Mouse (Mus musculus) spleen, embryonic (tissue): ENCODE measurements at regions not wholly inside any gene's neighbourhood (a gene's known extent, or its start where the extent isn't known, plus 50 kb on each side); places are given as distances from the start of the nearest gene placed in this dataset.

ENCODE experiments used
- CTCF ChIA-PET: fragments of 350-600 bp; sonication (Branson Sonifier 250); formaldehyde crosslinking; loops from one replicate; lab custom pipeline; 2022; lab: Charles Lee

DNA sequence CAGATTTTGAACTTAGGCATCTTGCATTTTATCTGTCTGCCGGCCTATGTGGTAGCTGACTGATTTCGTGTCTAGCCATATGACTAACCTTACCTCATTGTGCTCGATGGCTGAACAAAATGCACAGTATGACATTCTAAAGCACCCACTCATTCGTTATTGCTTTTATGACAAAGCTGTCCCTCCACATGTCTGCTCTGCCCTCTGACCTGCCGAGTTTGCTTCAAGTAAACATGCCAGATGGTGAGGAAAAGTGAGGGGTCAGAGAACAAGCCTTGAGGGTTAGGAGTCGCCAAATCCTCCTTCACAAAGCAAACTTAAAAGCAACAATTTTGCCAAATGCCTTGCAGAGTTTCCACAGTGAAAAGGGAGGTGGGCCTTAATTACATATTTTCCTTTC, 196.0 kb upstream of the Elavl2 start:
- CTCF ChIA-PET = no interaction called here

DNA sequence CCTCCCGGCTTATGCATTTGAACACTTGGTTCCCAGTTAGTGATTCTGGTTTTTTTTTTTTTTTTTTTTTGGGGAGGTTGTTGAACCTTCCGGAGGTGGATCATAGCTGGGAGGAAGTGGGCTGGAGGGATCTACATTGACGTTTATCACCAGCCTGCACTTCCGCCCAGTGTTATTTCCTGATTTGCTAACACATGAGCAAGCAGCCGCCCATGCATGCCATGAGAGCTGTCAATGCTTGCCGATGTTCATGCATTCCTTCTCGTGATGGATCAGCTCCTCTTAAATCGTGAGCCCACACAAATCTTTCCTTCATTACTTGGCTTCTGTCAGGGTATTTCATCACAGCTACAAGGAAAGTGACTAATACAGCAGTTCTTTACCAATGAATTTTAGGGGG, 195.2 kb upstream of the Elavl2 start:
- CTCF ChIA-PET = no interaction called here

DNA sequence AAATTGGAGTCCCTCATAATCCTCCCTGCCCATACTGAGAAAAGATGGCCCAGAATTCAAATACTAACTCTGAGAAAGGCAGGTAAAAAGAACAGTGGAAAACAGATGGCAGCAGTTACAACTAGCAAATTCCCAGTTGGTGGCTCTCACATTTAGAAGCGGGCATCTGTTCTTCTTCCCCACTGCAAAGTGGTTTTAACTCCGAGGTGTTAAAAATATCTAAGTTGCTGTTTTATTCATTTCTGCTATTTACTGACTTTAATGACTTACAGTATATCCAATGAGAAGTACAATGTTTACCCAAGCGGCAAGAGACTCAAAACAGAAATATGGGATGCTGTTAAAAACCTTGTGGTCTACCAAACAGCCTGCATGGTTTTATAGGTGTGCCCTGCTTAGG, 189.2 kb upstream of the Elavl2 start:
- CTCF ChIA-PET = no interaction called here

DNA sequence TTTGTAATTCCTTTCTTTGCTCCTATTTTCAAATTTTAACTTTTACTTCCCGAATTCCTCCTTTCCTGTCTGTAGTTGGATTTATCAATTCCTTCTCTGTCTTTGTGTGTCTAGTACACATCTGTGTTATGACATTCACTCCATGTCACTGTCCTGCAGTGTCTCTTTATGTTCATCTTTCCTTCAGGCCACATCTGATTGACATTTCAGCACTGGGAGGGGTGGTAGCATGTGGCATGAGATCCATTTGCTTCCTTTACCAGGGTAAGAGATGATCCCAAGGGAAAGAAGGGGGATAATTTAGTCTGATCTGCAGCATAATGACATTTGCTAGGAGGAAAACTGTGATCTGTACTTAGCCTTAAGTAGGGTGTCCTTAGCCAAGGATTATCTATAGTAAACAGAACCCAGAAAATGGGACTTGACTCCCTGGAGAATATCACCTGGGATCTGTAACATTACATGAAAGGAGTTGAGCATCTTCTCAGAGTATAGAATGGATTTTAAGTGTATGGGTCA, 187.0 kb upstream of the Elavl2 start:
- CTCF ChIA-PET = no interaction called here

DNA sequence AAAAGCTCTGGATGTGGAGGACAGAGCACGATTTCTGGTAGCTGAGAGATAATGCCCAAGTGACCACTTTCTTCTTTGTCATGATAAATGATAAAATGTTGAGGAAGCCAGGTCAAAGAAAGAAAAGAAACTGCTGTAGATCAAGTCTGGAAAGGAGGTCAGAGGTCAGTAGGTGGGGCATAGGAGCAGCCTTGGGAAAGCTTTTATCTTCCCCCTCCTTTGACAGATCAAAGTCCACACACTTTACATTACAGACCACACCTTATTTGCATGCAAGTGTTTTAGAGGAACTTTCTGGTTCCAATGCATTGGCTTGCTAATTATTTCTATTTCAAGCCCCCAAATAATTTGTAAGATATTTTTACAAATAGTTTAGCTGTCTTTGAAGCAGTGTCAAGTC, 182.4 kb upstream of the Elavl2 start:
- CTCF ChIA-PET = no interaction called here

DNA sequence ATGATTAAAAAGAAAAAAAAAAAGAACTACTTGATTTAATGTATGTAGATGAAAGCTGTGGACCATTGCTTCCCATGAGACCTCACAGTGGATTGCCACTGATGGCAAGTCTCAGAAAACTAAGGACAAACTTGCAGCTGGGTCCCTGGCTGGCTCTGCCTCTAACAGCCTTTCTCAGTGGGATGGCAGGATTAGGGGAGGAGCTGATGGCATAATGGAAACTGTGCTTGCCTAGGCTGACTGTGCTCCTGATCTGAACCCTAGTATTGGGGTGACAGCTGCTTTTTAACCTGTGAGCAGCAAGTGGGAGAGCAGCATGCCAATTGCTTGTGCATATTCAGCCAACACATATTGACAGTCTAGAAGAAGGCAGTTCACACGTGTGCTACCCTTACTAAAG, 156.9 kb upstream of the Elavl2 start:
- CTCF ChIA-PET = interaction anchor here (0.5 kb wide), 1 partner anchor 696 kb away, joined by 4 read pairs; no protein-coding TSS in a partner anchor

DNA sequence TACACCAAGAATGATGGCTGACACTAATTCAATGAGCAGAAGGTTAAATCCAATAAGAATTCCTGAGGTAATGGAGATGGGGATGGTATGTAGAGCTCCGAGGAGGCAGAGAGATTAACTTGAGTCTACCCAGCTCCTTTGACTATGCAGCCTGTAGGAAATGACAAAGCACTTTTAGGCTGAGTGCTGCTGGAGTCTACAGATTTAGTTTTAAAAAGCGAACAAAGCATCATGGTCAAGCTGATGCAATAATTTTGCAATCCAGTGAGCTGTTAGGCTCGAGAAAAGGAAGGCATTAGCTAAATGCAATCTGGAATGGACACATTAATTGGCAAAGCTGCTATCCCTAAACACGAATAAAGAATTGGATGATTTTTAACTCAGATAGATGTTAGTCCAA, 156.4 kb upstream of the Elavl2 start:
- CTCF ChIA-PET = no interaction called here

DNA sequence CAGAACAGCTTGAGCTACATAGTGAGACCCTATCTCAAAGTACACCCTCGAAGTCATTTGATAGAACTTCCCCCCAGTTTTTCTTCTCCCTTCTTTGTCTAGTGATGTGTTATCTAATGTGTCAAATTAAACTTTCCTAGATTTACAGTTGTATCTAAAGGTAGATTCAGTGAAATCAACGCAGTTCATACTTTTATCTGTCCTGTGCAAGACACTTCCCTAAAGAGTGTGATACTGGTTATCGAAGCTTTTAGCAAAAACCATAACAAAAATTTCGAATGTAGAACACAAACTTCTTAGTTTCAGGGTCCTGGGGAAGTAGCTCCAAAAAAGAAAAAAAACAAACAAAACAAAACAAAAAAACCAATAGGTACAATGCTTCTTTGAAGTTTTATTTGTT, 123.8 kb upstream of the Elavl2 start:
- CTCF ChIA-PET = no interaction called here

DNA sequence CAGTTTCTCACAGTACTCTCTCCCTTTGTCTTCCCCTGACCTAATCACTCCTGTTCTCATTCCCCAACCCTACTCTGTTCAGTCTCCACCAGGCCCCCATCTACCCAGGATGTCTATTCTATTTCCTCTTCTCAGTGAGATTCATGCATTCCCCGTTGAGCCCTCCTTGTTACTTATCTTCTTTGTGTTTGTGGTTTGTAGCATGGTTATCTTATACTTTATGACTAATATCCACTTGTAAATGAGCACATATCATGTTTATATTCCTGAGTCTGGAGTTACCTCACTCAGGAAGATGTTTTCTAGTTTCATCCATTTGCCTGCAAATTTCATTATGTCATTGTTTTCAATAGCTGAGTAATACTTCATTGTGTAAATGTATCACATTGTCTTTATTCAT, 111.0 kb upstream of the Elavl2 start:
- CTCF ChIA-PET = no interaction called here

DNA sequence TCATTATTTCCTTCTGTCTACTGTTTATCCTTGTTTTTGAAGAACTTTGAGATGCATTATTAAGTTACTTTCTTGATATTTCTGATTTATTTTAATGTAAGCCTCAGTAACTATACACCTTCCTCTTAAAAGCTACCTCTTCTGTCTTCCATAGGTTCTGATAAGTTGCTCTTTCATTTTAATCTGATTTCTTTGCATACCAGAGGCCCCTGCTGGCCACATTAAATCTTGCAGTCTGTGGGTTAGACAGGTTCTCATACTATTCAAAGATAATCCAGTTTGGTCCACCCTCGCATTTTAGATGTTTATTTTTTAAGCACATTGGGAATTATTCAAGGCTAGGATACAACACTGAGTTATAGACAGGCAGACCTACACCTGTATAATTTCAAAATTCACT, 109.4 kb upstream of the Elavl2 start:
- CTCF ChIA-PET = no interaction called here

DNA sequence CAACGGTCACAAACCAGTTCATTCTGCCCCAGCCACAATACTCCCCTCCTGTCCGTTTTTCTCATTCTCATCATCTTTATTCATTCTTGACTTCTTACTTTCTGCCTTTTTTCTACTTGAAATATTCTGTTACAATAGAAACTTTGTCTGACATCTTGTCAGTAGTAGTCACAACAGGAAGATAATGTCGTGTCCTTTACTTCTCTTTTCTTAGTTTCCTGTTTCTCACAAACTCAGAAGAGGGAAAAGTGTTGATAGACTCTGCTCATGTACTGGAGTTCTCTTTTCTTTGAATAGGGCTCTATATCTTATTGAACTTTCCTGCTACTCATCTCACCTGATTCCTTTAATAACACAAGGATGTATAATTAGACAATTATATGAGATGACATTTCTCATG, 102.7 kb upstream of the Elavl2 start:
- CTCF ChIA-PET = no interaction called here

DNA sequence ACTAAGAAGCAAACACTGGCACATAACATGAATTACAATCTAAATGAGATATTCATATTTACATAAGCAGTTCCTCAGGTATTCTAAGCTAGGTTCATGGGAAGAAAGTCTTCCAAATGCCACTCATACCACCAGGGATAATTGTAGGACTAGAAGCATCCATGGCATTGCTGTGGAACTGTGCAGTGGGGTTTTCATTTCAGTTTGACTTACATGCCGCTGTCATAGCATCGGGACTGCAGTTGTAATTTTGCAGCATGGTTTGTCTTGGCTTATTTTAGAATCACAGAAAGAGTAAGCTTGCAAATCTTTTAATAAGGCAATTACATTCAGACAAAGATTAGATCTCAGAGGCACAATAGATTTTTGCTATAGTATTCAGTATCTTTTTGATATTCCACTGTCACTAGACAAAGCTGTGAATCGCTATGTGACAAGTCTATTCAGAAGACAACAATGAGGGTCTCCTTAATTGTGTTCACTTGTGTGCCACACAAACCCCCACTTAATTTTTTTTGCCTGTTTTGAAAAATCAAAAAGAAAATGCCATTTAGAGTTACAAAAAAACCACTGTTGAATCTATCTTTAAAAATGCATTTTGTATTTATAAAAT, 81.4 kb upstream of the Elavl2 start:
- CTCF ChIA-PET = no interaction called here
